Mouse (Mus musculus): Measurements from ENCODE around the gene Pla2g2c.

DNA sequence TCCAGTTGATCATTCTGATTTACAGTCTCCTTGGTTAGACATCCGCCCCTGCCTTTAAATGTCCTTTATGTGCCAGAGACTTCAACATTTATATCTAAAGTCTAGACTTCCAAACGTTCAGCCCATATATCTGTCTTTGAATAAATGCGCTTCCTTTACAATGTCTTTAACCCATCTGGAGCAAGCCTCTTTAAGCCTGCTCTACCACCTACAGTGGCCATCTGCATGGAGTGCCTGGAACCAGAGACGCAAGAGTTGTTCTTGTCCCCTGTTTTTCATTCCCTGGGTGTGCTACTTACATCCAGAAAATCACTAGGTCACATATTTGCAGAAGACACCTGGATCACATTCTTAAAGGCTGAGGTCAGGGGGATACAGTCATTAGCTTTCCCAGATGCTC, 44.5 kb upstream of the Pla2g2c start:
- TF ChIP-seq CTCF (IDR thresholded peaks at IDR 0.05; ENCODE audit: low read depth) = no peak
- TF ChIP-seq EP300 (IDR thresholded peaks at IDR 0.05; ENCODE audit: low read depth) = no peak
